Mouse (Mus musculus) myocyte (in vitro differentiated cells): ENCODE results near the gene Maco1. TPM values are rescaled to one million over a fixed set of nuclear protein-coding genes. Genes with fewer than 3 reads are reported as not detected.
A peak's percentile ranks its signal among the peaks of the same experiment; 100 is the strongest.

Source experiments
- H3K27me3 ChIP-seq: one replicate; pipeline ENCODE4 v1.6.1; 2011; ENCODE audit not compliant: control insufficient read depth, insufficient read depth, insufficient read length
- H3K36me3 ChIP-seq: one replicate; pipeline ENCODE4 v1.6.1; 2011; ENCODE audit not compliant: control insufficient read depth, insufficient read depth
- H3K4me2 ChIP-seq: one replicate; pipeline ENCODE4 v1.6.1; 2011; ENCODE audit warnings: low read depth, control low read depth
- H3K4me3 ChIP-seq: one replicate; pipeline ENCODE4 v1.5.1; 2011; ENCODE audit warnings: mild to moderate bottlenecking, control low read depth, moderate library complexity
- H3K79me2 ChIP-seq: one replicate; pipeline ENCODE4 v1.6.1; 2011; ENCODE audit not compliant: control insufficient read depth, insufficient read depth
- H3ac ChIP-seq: one replicate; pipeline ENCODE4 v1.6.1; 2011; ENCODE audit not compliant: control insufficient read depth, insufficient read length
- CEBPB ChIP-seq: IDR thresholded peaks from 2 replicates; pipeline ENCODE4 v1.6.1; 2011; ENCODE audit warnings: mild to moderate bottlenecking, moderate library complexity; ENCODE audit not compliant: poor library complexity, insufficient read depth, severe bottlenecking
- E2F4 ChIP-seq: IDR thresholded peaks from one replicate; pipeline ENCODE4 v1.6.1; 2011; ENCODE audit warnings: mild to moderate bottlenecking, control low read depth, moderate library complexity; ENCODE audit not compliant: insufficient read depth
- MAX ChIP-seq: IDR thresholded peaks from one replicate; pipeline ENCODE4 v1.6.1; 2011; ENCODE audit warnings: low read depth, mild to moderate bottlenecking, control low read depth
- MYOD1 ChIP-seq, 3 experiments: IDR thresholded peaks; one replicate each; pipeline ENCODE4 v1.6.1; 2011; ENCODE audit warnings: control low read depth in 2 of 3, low read depth in 2 of 3, mild to moderate bottlenecking in 2 of 3, moderate library complexity in 1 of 3; ENCODE audit not compliant: insufficient read length in 2 of 3, control insufficient read depth in 1 of 3
- MYOG ChIP-seq, 3 experiments: IDR thresholded peaks; one replicate each; pipeline ENCODE4 v1.6.1; 2011; ENCODE audit warnings: control low read depth in 2 of 3, low read depth in 2 of 3, mild to moderate bottlenecking in 2 of 3; ENCODE audit not compliant: insufficient read length in 2 of 3, control insufficient read depth in 1 of 3, insufficient read depth in 1 of 3
- POLR2A ChIP-seq: IDR thresholded peaks from one replicate; pipeline ENCODE4 v1.6.1; 2011; ENCODE audit warnings: low read depth, mild to moderate bottlenecking, control low read depth, moderate library complexity; ENCODE audit not compliant: insufficient read length
- POLR2AphosphoS2 ChIP-seq: IDR thresholded peaks from one replicate; pipeline ENCODE4 v1.6.1; 2011; ENCODE audit warnings: low read depth, control low read depth; ENCODE audit not compliant: insufficient read length
- REST ChIP-seq: IDR thresholded peaks from one replicate; pipeline ENCODE4 v1.6.1; 2011; ENCODE audit warnings: mild to moderate bottlenecking, control low read depth, moderate library complexity; ENCODE audit not compliant: insufficient read depth, insufficient read length
- SRF ChIP-seq: IDR thresholded peaks from one replicate; pipeline ENCODE4 v1.6.1; 2011; ENCODE audit warnings: low read depth; ENCODE audit not compliant: control insufficient read depth, insufficient read length
- TCF12 ChIP-seq: IDR thresholded peaks from one replicate; pipeline ENCODE4 v1.6.1; 2011; ENCODE audit warnings: mild to moderate bottlenecking, control low read depth; ENCODE audit not compliant: poor library complexity, insufficient read depth, severe bottlenecking
- TCF3 ChIP-seq: IDR thresholded peaks from one replicate; pipeline ENCODE4 v1.6.1; 2011; ENCODE audit warnings: low read depth, control low read depth; ENCODE audit not compliant: insufficient read length
- USF1 ChIP-seq: IDR thresholded peaks from one replicate; pipeline ENCODE4 v1.6.1; 2011; ENCODE audit warnings: low read depth, mild to moderate bottlenecking, control low read depth, moderate library complexity
- polyA plus RNA-seq: library from polyadenylated mRNA; unstranded; fragments of >200 nt; fragmentation: generic; extraction: Trizol; gene quantifications from one replicate; pipeline ENCODE4 v1.2.1, GENCODE M21; 2012; ENCODE audit warnings: missing spikeins

Gene Maco1
- polyA plus RNA-seq, result 19.6 TPM

GRCm38 (mm10) chr4:134853259-134853636 is at the start of gene Maco1:
TSS of gene Maco1 (minus strand) at chr4:134853345.
- Histone ChIP-seq H3K4me3 (peak within 1 kb of the TSS; percentile 37), H3K4me2 (peak within 1 kb of the TSS; percentile 91), H3ac (peak within 1 kb of the TSS; percentile 78), H3K79me2 (peaks cover 34% of the 10 kb centered on the region), H3K36me3 (no peaks in the 10 kb centered on the region), H3K27me3 (no peaks in the 10 kb centered on the region)
- TF ChIP-seq TCF3, result no peak
- no peak for TF ChIP-seq CEBPB
- TF ChIP-seq SRF, result no peak
- TF ChIP-seq POLR2A, result peak; percentile 33
- no peak for TF ChIP-seq MYOD1 (IDR thresholded peaks at IDR 0.05; ENCODE audit: control insufficient read depth in 1 of 3, insufficient read length in 2 of 3, low read depth in 2 of 3)

GRCm38 (mm10) chr4:134901126-134901525 is 48.0 kb upstream of the Maco1 start:
- H3K79me2 ChIP-seq, result no peaks in the 10 kb centered on the region
- no peak overlapping the region for H3K4me3 ChIP-seq
- no peaks in the 10 kb centered on the region for H3K27me3 ChIP-seq
- H3K4me2 ChIP-seq, result no peak overlapping the region
- H3ac ChIP-seq, result no peak overlapping the region
- H3K36me3 ChIP-seq, result peaks cover 25% of the 10 kb centered on the region
- TF ChIP-seq MAX (no peak), SRF (no peak), E2F4 (no peak), TCF3 (no peak), POLR2AphosphoS2 (no peak), TCF12 (no peak)

- TF ChIP-seq USF1 (no peak), TCF12 (no peak), MAX (no peak), MYOG (IDR thresholded peaks at IDR 0.05; ENCODE audit: control insufficient read depth in 1 of 3, insufficient read depth in 1 of 3, insufficient read length in 2 of 3, low read depth in 2 of 3) (no peak), SRF (no peak), POLR2A (no peak)
- H3ac ChIP-seq, result no peak overlapping the region
- peaks cover 15% of the 10 kb centered on the region for H3K36me3 ChIP-seq
- no peaks in the 10 kb centered on the region for H3K79me2 ChIP-seq
- no peak overlapping the region for H3K4me2 ChIP-seq
- no peaks in the 10 kb centered on the region for H3K27me3 ChIP-seq
- H3K4me3 ChIP-seq, result no peak overlapping the region
Measured at GRCm38 (mm10) chr4:134897256-134897655, 44.1 kb upstream of the Maco1 start.

GRCm38 (mm10) chr4:134892096-134892495 is 39.0 kb upstream of the Maco1 start:
- Histone ChIP-seq H3K36me3 (peaks cover 11% of the 10 kb centered on the region), H3ac (no peak overlapping the region), H3K27me3 (no peaks in the 10 kb centered on the region), H3K4me3 (no peak overlapping the region), H3K4me2 (no peak overlapping the region), H3K79me2 (no peaks in the 10 kb centered on the region)
- TF ChIP-seq TCF12, result no peak
- TF ChIP-seq POLR2AphosphoS2, result no peak
- TF ChIP-seq POLR2A, result no peak
- no peak for TF ChIP-seq REST
- no peak for TF ChIP-seq TCF3
- no peak for TF ChIP-seq USF1
- no peak for TF ChIP-seq MAX
- TF ChIP-seq MYOG (IDR thresholded peaks at IDR 0.05; ENCODE audit: control insufficient read depth in 1 of 3, insufficient read depth in 1 of 3, insufficient read length in 2 of 3, low read depth in 2 of 3), result no peak
- no peak for TF ChIP-seq CEBPB
- TF ChIP-seq SRF, result no peak
- TF ChIP-seq MYOD1 (IDR thresholded peaks at IDR 0.05; ENCODE audit: control insufficient read depth in 1 of 3, insufficient read length in 2 of 3, low read depth in 2 of 3), result no peak
- no peak for TF ChIP-seq E2F4

- Histone ChIP-seq H3ac (no peak overlapping the region), H3K27me3 (no peaks in the 10 kb centered on the region), H3K79me2 (no peaks in the 10 kb centered on the region), H3K36me3 (no peaks in the 10 kb centered on the region), H3K4me3 (no peak overlapping the region), H3K4me2 (no peak overlapping the region)
- TF ChIP-seq MAX (no peak), POLR2AphosphoS2 (no peak), TCF3 (no peak), CEBPB (no peak), MYOD1 (IDR thresholded peaks at IDR 0.05; ENCODE audit: control insufficient read depth in 1 of 3, insufficient read length in 2 of 3, low read depth in 2 of 3) (no peak), USF1 (no peak), MYOG (IDR thresholded peaks at IDR 0.05; ENCODE audit: control insufficient read depth in 1 of 3, insufficient read depth in 1 of 3, insufficient read length in 2 of 3, low read depth in 2 of 3) (no peak), POLR2A (no peak), REST (no peak), E2F4 (no peak), TCF12 (no peak), SRF (no peak)
Measured at GRCm38 (mm10) chr4:134884364-134884763, 31.2 kb upstream of the Maco1 start.
